Mouse (Mus musculus) cerebellum, adult 2 months (tissue): ENCODE data around the gene Plxna4.

ENCODE experiments used
- CTCF ChIP-seq: fragments of 200-500 bp; IDR thresholded peaks from 2 replicates; pipeline ENCODE4 v1.5.1; 2011; ENCODE audit warnings: low read depth, mild to moderate bottlenecking, control low read depth, low read length, moderate library complexity, borderline replicate concordance; ENCODE audit not compliant: insufficient read depth
- POLR2A ChIP-seq: fragments of 200-500 bp; IDR thresholded peaks from 2 replicates; pipeline ENCODE4 v1.6.1; 2011; ENCODE audit warnings: low read length, control low read depth, borderline replicate concordance; ENCODE audit not compliant: insufficient read depth

DNA sequence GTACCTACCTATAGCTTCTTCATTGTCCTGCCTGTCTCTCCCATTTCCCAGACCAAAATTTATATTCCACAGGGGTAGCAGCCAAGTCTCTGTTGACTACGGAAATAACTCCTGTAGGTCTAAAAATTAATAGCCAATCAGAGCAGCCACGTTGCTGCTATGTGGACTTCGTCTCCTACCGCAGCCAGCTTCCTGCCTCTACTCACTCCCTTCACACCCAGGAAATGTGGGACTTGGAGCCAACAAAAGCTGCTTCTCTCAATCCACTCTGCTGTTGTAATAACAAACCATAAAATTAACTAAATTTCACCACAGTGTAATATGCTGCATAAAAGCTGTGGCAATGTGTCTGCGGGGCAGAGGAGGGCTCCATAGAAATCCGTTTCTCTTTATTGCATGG is 239.9 kb downstream of the Plxna4 start:
- TF ChIP-seq POLR2A: no peak
- TF ChIP-seq CTCF: no peak
